In the genomic region with DNA sequence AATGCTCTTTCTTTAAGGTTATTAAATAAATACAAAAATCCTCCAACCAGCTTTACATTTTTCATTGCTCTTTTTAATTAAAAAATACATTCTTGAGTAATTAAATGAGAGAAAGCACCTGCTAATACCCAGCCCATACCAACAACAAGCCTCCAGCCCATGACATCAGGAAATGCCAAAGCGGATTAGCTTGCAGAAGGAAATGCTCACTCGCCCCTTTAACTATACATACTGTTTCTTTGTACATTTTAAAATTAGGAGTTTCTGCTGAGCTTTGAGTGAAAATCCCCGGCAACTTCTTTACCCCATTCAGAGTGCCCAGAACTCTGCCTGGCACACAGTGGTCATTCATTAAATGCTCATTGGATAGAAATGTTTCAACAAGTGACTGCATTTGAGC, we compare ENCODE assay signal across 24 mouse cellular contexts. TPM values are rescaled to one million over a fixed set of nuclear protein-coding genes. Genes with fewer than 3 reads are reported as not detected.
DNase-seq lines count a peak whose midpoint lies in the region; ATAC-seq and TF ChIP-seq lines count a peak whose summit lies in the region.
"Had no signal": no experiment of that assay in that cellular context is flagged by ENCODE, and none has a peak within 500 bp of the region (broad histone marks: within the 10 kb centered on the region; RNA-seq: fewer than 3 reads in every experiment).

No protein-coding gene starts in this region.

- H3K4me2 ChIP-seq in heart, embryonic 11.5 days = no peak overlapping the region
- peak overlapping the region; percentile 12; the same call in 1 of the 2 replicates for H3K4me2 ChIP-seq in hindbrain, embryonic 14.5 days (replicated peaks)
- H3K4me2 ChIP-seq in hindbrain, embryonic 16.5 days (ENCODE audit: low read length) = no peak overlapping the region
- peak overlapping the region; percentile 34; the same call in 1 of the 2 replicates for H3K4me2 ChIP-seq in intestine, embryonic 15.5 days (replicated peaks)
- H3K4me2 ChIP-seq: limb, embryonic 13.5 days; liver, embryonic 13.5 days; midbrain, embryonic 12.5 days had no signal

- peak overlapping the region; percentile 46; the same call in 1 of the 2 replicates for H3K27ac ChIP-seq in heart, embryonic 11.5 days (ENCODE audit: low read depth, low read length)
- H3K27ac ChIP-seq in hindbrain, embryonic 14.5 days = no peak overlapping the region
- H3K27ac ChIP-seq in hindbrain, embryonic 16.5 days (ENCODE audit: low read depth, low read length) = no peak overlapping the region
- no peak overlapping the region for H3K27ac ChIP-seq in intestine, embryonic 15.5 days
- H3K27ac ChIP-seq: embryonic facial prominence, embryonic 10.5 days; limb, embryonic 13.5 days; liver, embryonic 13.5 days; midbrain, embryonic 12.5 days had no signal

- intact Hi-C loops in heart, postnatal 14 days (cut with DNase I) = no loop called here

- WGBS in heart, embryonic 11.5 days (ENCODE audit: insufficient replicate concordance) = 53% methylated on average over 3 of the region's 3 CpGs
- WGBS in hindbrain, embryonic 14.5 days = 73% methylated on average over 3 of the region's 3 CpGs
- 69% methylated on average over 3 of the region's 3 CpGs for WGBS in hindbrain, embryonic 16.5 days
- WGBS in intestine, embryonic 15.5 days = 62% methylated on average over 3 of the region's 3 CpGs

- H3K36me3 ChIP-seq in heart, embryonic 11.5 days (ENCODE audit: control insufficient read depth, insufficient read depth, low read length) = no peaks in the 10 kb centered on the region
- H3K36me3 ChIP-seq in hindbrain, embryonic 14.5 days (replicated peaks; ENCODE audit: control insufficient read depth, insufficient read depth) = no peaks in the 10 kb centered on the region
- no peaks in the 10 kb centered on the region for H3K36me3 ChIP-seq in hindbrain, embryonic 16.5 days (ENCODE audit: control insufficient read depth, insufficient read depth, low read length)
- H3K36me3 ChIP-seq in intestine, embryonic 15.5 days = no peaks in the 10 kb centered on the region
- H3K36me3 ChIP-seq: embryonic facial prominence, embryonic 10.5 days; G1E; limb, embryonic 13.5 days; liver, embryonic 13.5 days; midbrain, embryonic 12.5 days had no signal

- ATAC-seq in heart, embryonic 11.5 days (replicated peaks; ENCODE audit: insufficient number of reproducible peaks, low FRiP score, low TSS enrichment) = no peak
- no peak for ATAC-seq in hindbrain, embryonic 14.5 days (ENCODE audit: low FRiP score)
- ATAC-seq in hindbrain, embryonic 16.5 days = no peak
- no peak for ATAC-seq in intestine, embryonic 15.5 days
- ATAC-seq: Patski had no signal

- H3K9me3 ChIP-seq in heart, embryonic 11.5 days (replicated peaks; ENCODE audit: control insufficient read depth, low read length) = no peaks in the 10 kb centered on the region
- H3K9me3 ChIP-seq in hindbrain, embryonic 14.5 days (ENCODE audit: control insufficient read depth, low read length) = no peaks in the 10 kb centered on the region
- H3K9me3 ChIP-seq in hindbrain, embryonic 16.5 days (ENCODE audit: control insufficient read depth, low read length) = no peaks in the 10 kb centered on the region
- no peaks in the 10 kb centered on the region for H3K9me3 ChIP-seq in intestine, embryonic 15.5 days
- H3K9me3 ChIP-seq: embryonic facial prominence, embryonic 10.5 days; limb, embryonic 13.5 days; liver, embryonic 13.5 days; midbrain, embryonic 12.5 days had no signal

- no peak overlapping the region for H3K9ac ChIP-seq in heart, embryonic 11.5 days (ENCODE audit: low read depth, low read length)
- no peak overlapping the region for H3K9ac ChIP-seq in hindbrain, embryonic 14.5 days
- no peak overlapping the region for H3K9ac ChIP-seq in hindbrain, embryonic 16.5 days (ENCODE audit: low read depth, low read length)
- H3K9ac ChIP-seq in intestine, embryonic 15.5 days = no peak overlapping the region
- H3K9ac ChIP-seq: limb, embryonic 13.5 days; liver, embryonic 13.5 days; midbrain, embryonic 12.5 days had no signal

- no peak for TF ChIP-seq POLR2A in brain, embryonic 14.5 days (IDR thresholded peaks at IDR 0.05; ENCODE audit: borderline replicate concordance, extremely low read depth, insufficient read depth, insufficient read length, poor library complexity, severe bottlenecking)

- no peak overlapping the region for H3K4me3 ChIP-seq in heart, embryonic 11.5 days (ENCODE audit: low read depth, low read length)
- no peak overlapping the region for H3K4me3 ChIP-seq in hindbrain, embryonic 14.5 days (replicated peaks; ENCODE audit: low read length)
- H3K4me3 ChIP-seq in hindbrain, embryonic 16.5 days (ENCODE audit: low read length) = no peak overlapping the region
- H3K4me3 ChIP-seq in intestine, embryonic 15.5 days (replicated peaks) = no peak overlapping the region
- H3K4me3 ChIP-seq: embryonic facial prominence, embryonic 10.5 days; limb, embryonic 13.5 days; liver, embryonic 13.5 days; midbrain, embryonic 12.5 days had no signal

- no peak for TF ChIP-seq CTCF in brain, embryonic 14.5 days (IDR thresholded peaks at IDR 0.05; ENCODE audit: borderline replicate concordance, extremely low read depth, insufficient read depth, insufficient read length)

- no peaks in the 10 kb centered on the region; the same call in 1 of the 2 replicates for H3K4me1 ChIP-seq in heart, embryonic 11.5 days (ENCODE audit: control insufficient read depth, insufficient read depth, low read length)
- H3K4me1 ChIP-seq in hindbrain, embryonic 14.5 days (replicated peaks; ENCODE audit: control insufficient read depth, insufficient read depth, low read length) = no peaks in the 10 kb centered on the region
- no peaks in the 10 kb centered on the region; the same call in 1 of the 2 replicates for H3K4me1 ChIP-seq in hindbrain, embryonic 16.5 days (ENCODE audit: control insufficient read depth, insufficient read depth, low read depth, low read length)
- H3K4me1 ChIP-seq in intestine, embryonic 15.5 days (replicated peaks) = peaks cover 9% of the 10 kb centered on the region
- H3K4me1 ChIP-seq: limb, embryonic 13.5 days; liver, embryonic 13.5 days had no signal

- DNase-seq in heart, postnatal 14 days = no peak
- no peak for DNase-seq in hindbrain, embryonic 14.5 days (ENCODE audit: low spot score)
- peak; percentile 68 for DNase-seq in brain, embryonic 14.5 days (ENCODE audit: low read depth)
- no peak for DNase-seq in right cerebral cortex, postnatal 4 days
- DNase-seq: adrenal gland, postnatal 36 days; B cell, adult 2 months; cerebellum, adult 11-12 months; cerebellum, postnatal 10 days; kidney, adult 9 months; layer of hippocampus, postnatal 36 days; liver, embryonic 13.5 days; lung, adult 2 months; lung, postnatal 14 days; thymus, postnatal 25 days had no signal

- no peaks in the 10 kb centered on the region for H3K27me3 ChIP-seq in heart, embryonic 11.5 days (ENCODE audit: control insufficient read depth, insufficient read depth, low read length)
- no peaks in the 10 kb centered on the region for H3K27me3 ChIP-seq in hindbrain, embryonic 14.5 days (ENCODE audit: control insufficient read depth, insufficient read depth, low read length)
- H3K27me3 ChIP-seq in hindbrain, embryonic 16.5 days (replicated peaks; ENCODE audit: control insufficient read depth, insufficient read depth, low read length) = no peaks in the 10 kb centered on the region
- no peaks in the 10 kb centered on the region for H3K27me3 ChIP-seq in intestine, embryonic 15.5 days (replicated peaks)
- H3K27me3 ChIP-seq: CH12.LX; limb, embryonic 13.5 days; liver, embryonic 13.5 days; midbrain, embryonic 12.5 days had no signal

RNA-seq across cellular contexts. Expression of gene Ednrb, which starts 10.1 kb away (rescaled TPM):
- 96.5 and 115 TPM in 2 replicates for polyA plus RNA-seq in heart, embryonic 11.5 days (2014; fragmentation: Nextera tagmentation; extraction: Ambion mirVana)
- total RNA-seq in heart, postnatal 14 days (2021) = 10 to 100 TPM; 21.5 to 27.8 TPM
- 135 and 151 TPM in 2 replicates for polyA plus RNA-seq in hindbrain, embryonic 14.5 days (2014; fragmentation: Nextera tagmentation; extraction: Ambion mirVana)
- polyA plus RNA-seq in hindbrain, embryonic 16.5 days (2015; fragmentation: Nextera tagmentation; extraction: Ambion mirVana) = 139 and 159 TPM in 2 replicates
- 25.7 and 50.2 TPM in 2 replicates for polyA plus RNA-seq in brain, embryonic 14.5 days (2012; rRNA removed)
- 136 and 159 TPM in 2 replicates for polyA plus RNA-seq in intestine, embryonic 15.5 days (2015; fragmentation: Nextera tagmentation; extraction: Ambion mirVana)
- total RNA-seq: CH12.LX; monocyte, adult 5-6 weeks had no signal
- polyA plus RNA-seq: G1E had no signal

Comparison
In these comparisons a context has a peak if more than half of its experiments do, and no peak if none do; other contexts are left out.
1. H3K4me2 ChIP-seq: peak in hindbrain, embryonic 14.5 days (single experiment) and intestine, embryonic 15.5 days (single experiment); none in heart, embryonic 11.5 days (single experiment) and hindbrain, embryonic 16.5 days (single experiment).